Mouse (Mus musculus) lung, postnatal 14 days (tissue): ENCODE data around the gene Agbl4.

Experiments
- DNase-seq: peaks from one replicate; pipeline ENCODE4 v3.0.0; 2021

Gene Agbl4

DNA sequence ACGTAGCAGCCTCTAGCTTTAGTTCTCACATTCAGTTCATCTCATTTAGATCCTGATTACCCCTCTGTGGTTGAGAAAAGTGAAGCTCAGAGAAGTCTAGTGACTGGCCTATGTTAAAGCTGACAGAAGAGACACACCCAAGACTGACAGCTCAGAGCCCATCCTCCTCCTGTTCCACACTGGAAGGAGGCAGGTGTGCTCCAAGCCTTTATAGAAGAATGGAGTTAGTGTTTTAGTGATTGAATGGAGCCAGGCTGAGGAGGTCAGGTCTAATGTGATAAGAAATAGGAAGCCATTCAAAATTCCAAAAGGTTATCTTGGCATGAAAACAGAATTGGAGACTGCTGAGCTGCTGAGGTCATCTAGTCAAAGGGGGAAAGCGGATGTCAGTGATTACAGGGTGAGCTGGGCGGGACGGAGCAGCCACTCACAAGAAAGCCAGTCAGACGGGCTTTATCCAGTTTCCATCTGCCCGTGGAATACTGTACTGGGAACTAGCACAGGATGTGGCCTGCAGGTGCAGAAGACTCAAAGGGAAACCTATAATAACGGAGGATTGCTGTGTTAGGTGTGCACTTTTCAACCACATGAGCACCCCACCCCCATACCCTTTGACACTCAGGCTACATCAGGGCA lies 1053.9 kb downstream of the Agbl4 start:
- DNase-seq = no peak

DNA sequence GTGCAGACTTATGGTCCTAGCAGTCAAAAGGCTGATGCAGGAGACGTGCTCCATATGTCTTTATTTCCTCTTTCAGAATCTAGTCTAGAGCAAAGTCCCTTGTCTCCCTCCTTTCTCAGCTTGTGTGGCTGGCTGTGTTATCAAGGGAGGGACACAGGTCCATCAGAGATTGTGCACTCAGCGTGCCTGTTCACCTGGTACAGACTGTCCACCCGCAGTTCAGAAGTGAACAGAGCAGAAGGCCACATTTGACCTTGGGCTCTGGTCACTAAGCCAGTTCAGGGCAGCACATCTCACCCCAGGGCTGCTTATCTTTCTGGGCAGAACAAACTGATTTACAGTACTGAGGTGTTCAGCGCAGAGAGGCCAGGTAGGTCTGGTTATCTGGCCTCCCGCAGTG lies 1054.7 kb downstream of the Agbl4 start:
- DNase-seq = no peak

DNA sequence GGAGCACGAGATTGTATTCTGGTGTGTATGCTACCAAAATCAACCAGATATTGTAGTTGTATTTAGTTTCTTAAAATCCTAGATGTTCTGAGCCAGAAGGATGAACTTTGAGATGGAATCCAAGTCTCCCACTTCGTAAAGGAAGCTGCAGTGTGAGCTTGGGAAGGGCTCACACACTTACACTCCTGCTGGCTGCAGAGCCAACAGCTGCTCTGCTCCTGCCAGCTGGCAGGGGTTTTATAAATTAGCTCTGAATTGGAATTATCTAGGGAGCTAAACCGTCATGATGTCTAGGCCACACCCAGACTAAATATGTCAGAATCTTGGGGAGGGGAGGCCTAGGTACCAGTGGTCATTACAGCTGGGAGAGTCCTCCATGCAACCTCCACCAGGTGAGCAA lies 1055.8 kb downstream of the Agbl4 start:
- DNase-seq = no peak

- no peak for DNase-seq
Measured at GRCm38 (mm10) chr4:111455621-111456020, 1058.2 kb downstream of the Agbl4 start.

- no peak for DNase-seq
Measured at GRCm38 (mm10) chr4:111457568-111457967, 1060.1 kb downstream of the Agbl4 start.

- DNase-seq = no peak
Measured at GRCm38 (mm10) chr4:111467293-111467773, 1069.9 kb downstream of the Agbl4 start.

- no peak for DNase-seq
Measured at GRCm38 (mm10) chr4:111467796-111468195, 1070.3 kb downstream of the Agbl4 start.

DNA sequence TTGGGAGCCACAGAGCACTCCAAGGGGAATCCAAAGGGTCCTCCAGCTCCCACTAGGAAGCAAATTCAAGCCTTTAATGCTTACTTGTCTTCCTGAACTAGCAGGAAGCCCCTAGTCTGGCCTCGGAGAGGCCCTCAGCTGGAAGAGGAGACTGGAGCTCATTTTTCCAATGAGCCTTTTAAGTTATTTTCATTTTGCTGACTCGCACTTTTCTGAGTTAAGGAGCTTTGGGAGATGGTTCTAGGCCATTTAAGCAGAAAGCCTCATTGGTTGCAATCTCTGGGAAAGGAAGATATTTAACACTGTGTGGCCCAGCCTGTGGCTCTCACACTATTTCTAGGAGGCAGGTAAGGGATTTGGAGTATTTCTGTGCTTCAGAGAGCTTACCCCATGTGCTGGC lies 1072.4 kb downstream of the Agbl4 start:
- no peak for DNase-seq

DNA sequence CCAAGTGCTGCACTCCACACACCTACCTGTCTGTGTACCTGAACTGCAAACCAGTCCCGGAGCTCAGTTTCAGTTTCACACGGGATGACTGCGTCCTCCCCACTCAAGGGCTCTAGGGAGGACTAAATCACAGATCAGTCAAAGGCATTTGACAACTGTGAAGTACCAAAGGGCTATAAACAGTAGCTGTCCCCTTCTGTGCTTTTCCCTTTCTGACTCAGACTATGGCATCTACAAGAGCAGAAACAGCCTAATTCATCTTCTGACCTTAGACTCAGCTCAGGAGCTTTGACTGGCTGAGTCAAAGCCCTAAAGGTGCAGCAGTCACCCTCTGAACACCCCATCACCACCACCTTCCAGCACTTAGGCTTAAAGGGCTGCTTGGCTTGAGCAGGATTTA lies 1074.3 kb downstream of the Agbl4 start:
- no peak for DNase-seq

GRCm38 (mm10) chr4:111472511-111472910 lies 1075.0 kb downstream of the Agbl4 start:
- DNase-seq = no peak

- peak; percentile 54 for DNase-seq
Measured at GRCm38 (mm10) chr4:111473014-111473413, 1075.6 kb downstream of the Agbl4 start.

DNA sequence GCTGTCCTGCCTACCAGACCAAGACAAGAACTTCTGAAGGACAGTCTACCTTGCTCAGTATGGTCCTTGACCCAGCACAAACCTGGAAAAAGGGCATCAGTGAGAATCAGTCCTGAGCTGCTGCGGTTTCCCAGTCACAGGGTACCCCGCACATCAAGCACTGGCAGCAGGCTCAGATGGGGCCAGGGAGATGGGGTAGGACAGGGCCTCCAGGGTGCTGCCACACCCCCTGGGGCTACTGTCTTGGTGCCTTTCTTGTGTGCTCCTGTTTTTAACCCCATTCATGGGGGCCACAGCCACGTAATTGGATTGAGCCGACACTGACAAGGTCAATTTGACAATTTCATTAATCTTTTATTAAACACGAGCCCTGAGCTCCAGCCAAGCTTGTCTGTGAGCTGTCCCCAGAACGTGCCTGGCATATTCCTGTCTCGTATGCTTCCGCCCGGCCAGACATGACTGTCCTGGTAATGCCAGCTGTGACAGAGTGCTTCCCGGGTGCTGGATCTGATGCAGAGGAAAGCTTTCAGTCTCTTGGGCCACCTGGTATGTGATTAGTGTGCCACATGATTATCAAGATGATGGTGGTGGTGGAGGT lies 1078.0 kb downstream of the Agbl4 start:
- DNase-seq = no peak

DNA sequence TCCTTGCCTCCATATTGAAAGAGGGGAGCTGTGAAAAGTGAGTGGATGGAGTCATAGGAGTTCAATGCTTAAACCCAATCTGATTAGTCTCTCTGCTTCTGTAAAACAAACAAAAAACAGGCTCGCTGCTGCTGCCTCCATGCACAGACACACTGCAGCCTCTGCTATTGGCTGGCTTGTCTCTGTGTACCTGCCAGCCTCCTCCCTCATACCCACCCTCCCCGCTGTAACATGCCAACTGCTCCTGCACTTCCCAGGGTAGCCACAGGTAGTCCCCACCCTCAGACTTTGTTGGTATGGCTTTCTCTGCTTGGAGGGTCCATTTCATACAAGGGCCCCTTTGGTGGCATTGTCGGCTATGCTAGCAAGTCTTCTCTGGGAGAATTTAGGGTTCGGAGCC lies 1080.0 kb downstream of the Agbl4 start:
- DNase-seq = no peak

GRCm38 (mm10) chr4:111483499-111483898 lies 1086.0 kb downstream of the Agbl4 start:
- no peak for DNase-seq

- DNase-seq = peak; percentile 7
Measured at GRCm38 (mm10) chr4:111485189-111485588, 1087.7 kb downstream of the Agbl4 start.

DNA sequence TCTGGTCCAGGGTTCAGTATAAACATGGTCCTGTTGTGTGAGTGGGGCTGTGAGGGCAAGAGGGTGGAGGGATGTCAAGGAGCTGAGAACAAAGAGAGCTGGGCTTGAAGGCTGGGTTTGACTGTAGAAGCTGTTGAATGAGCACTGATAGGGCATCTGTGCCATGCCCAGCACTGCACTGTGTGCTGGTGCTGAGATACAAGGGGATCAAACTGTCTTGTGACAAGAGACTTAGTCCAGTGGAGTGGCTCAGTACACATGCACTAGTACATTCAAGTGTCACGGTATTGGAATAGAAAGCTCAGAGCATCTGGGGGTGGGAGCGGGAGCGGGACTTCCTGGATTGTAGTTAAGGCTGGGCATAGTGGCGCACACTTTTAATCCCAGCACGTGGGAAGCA lies 1088.7 kb downstream of the Agbl4 start:
- no peak for DNase-seq

- no peak for DNase-seq
Measured at GRCm38 (mm10) chr4:111487233-111487843, 1089.9 kb downstream of the Agbl4 start.

DNA sequence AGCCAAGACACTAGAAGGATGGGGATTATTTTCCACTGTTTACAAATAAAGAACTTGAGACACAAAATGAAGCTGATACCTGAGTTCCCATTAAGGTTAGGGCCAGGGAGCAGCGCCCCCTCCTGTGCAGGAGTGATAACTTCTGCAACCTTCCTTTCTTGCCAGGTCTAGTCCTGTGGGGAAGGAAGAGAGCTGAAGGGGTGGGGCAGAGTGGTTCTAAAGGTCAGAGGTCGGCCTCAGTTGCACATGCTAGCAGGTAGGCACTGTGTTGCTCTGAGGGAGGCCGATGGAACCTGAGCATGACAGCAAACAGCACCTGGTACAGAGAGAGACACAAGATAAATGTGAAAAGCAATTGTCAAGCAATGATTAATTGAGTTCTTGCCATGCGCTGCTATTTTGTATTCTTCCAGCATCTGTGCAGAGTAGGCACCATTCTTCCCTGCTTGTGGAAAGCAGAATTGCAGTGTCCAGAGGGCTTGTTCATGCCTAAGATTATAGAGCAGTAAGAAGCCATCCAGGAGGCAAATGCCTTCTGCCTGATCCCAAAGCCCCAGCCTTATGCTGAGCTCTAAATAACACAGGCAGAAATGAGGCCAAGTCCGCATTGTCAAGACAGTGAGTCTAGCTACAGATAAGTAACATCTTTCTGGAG lies 1096.4 kb downstream of the Agbl4 start:
- DNase-seq = peak; percentile 21

DNA sequence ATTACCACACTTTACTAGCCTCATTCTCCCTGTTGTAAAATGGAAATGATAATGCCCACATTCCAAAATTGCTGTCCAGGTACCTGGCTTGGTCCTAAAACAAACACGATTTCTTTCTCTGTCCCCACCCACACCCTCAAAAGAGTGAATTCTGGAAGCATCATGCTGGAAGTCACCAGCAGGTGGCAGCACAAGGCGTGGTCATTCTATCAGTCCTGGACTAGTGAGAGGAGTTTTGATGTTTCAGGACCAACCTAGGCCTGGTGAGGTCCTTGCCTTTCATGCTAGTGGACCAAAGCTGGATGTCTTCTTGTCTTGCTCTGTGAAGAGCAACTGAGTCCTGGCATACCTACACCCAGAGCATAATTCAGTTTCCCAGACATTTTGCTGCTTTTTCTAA lies 1098.5 kb downstream of the Agbl4 start:
- DNase-seq = peak; percentile 81

GRCm38 (mm10) chr4:111498751-111499150 lies 1101.3 kb downstream of the Agbl4 start:
- no peak for DNase-seq

- DNase-seq = no peak
Measured at GRCm38 (mm10) chr4:111501441-111501840, 1104.0 kb downstream of the Agbl4 start.

- no peak for DNase-seq
Measured at GRCm38 (mm10) chr4:111502965-111503727, 1105.7 kb downstream of the Agbl4 start.

DNA sequence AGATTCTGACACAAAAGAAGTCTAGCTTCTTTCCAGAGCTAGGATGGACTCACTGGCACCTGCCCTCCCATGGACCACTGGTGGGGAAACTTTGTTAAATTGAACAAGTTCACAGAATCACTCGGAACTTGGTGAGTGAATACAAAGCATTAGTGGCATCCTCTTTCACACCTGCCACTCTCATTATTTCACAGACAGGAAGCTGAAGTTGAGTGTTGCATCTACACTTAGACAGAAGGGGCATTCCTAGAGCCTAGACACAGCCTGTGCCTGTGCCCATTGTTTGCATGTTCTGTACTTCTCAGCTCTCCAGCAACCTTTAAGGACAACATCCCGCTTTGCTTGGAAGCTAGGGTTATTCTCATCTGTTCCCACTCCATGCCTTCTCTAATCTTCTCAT lies 1107.5 kb downstream of the Agbl4 start:
- no peak for DNase-seq
